Mouse (Mus musculus): ENCODE results near the gene Phldb1. TPM values are rescaled to one million over a fixed set of nuclear protein-coding genes. Genes with fewer than 3 reads are reported as not detected.
"Not testable (repeated sequence)": the region's sequence is repeated elsewhere in the genome, so short reads cannot be mapped to it uniquely, and the experiment has no call there.

Gene Phldb1
- total RNA-seq (2021), result 10 to 100 TPM; 54.9 to 70.7 TPM

GRCm38 (mm10) chr9:44734524-44735494 is at the start of gene Phldb1:
Gene Phldb1 (minus strand): TSS chr9:44735198.
- intact Hi-C loops (cut with DNase I), result loop anchor here (2.0 kb wide), 1 partner anchor 80 kb away; no protein-coding TSS in a partner anchor
- DNase-seq (ENCODE audit: low spot score in 2 of 2), result peak in 1 of 2 experiments; percentile 55

- peak; percentile 92 to 96 for DNase-seq (ENCODE audit: low spot score in 2 of 2)
- intact Hi-C loops (cut with DNase I), result no loop called here
These were observed 38.0 kb upstream of the Phldb1 start for GRCm38 (mm10) chr9:44772750-44773651.

- intact Hi-C loops (cut with DNase I), result no loop called here
- DNase-seq (ENCODE audit: low spot score in 2 of 2), result no peak
These were observed 37.4 kb upstream of the Phldb1 start for GRCm38 (mm10) chr9:44772392-44772749.

- intact Hi-C loops (cut with DNase I), result no loop called here
- DNase-seq (ENCODE audit: low spot score in 2 of 2), result no peak
These were observed 36.4 kb upstream of the Phldb1 start for GRCm38 (mm10) chr9:44771376-44771775.

- intact Hi-C loops (cut with DNase I); DNase-seq (ENCODE audit: low spot score in 2 of 2): not testable (repeated sequence)
These were observed 33.0 kb upstream of the Phldb1 start for GRCm38 (mm10) chr9:44768029-44768394.

- intact Hi-C loops (cut with DNase I), result no loop called here
- peak; percentile 84 to 86 for DNase-seq (ENCODE audit: low spot score in 2 of 2)
These were observed 32.4 kb upstream of the Phldb1 start, which contains the start of the genes Arcn1 and Ift46 for GRCm38 (mm10) chr9:44767101-44768028. Gene Arcn1 (minus strand): TSS chr9:44767845. Gene Ift46 (plus strand): TSS chr9:44767908.

- intact Hi-C loops (cut with DNase I), result no loop called here
- no peak for DNase-seq (ENCODE audit: low spot score in 2 of 2)
These were observed 25.9 kb upstream of the Phldb1 start for GRCm38 (mm10) chr9:44760873-44761272.

- intact Hi-C loops (cut with DNase I), result no loop called here
- peak in 1 of 2 experiments; percentile 25 for DNase-seq (ENCODE audit: low spot score in 2 of 2)
These were observed 13.5 kb upstream of the Phldb1 start for GRCm38 (mm10) chr9:44748473-44748872.

- DNase-seq (ENCODE audit: low spot score in 2 of 2), result no peak
- intact Hi-C loops (cut with DNase I), result no loop called here
These were observed 12.3 kb upstream of the Phldb1 start for GRCm38 (mm10) chr9:44747341-44747740.

GRCm38 (mm10) chr9:44746666-44747065 is 11.7 kb upstream of the Phldb1 start:
- intact Hi-C loops (cut with DNase I), result no loop called here
- no peak for DNase-seq (ENCODE audit: low spot score in 2 of 2)

GRCm38 (mm10) chr9:44745371-44745770 is 10.4 kb upstream of the Phldb1 start:
- no peak for DNase-seq (ENCODE audit: low spot score in 2 of 2)
- intact Hi-C loops (cut with DNase I), result no loop called here

- intact Hi-C loops (cut with DNase I), result no loop called here
- no peak for DNase-seq (ENCODE audit: low spot score in 2 of 2)
These were observed 5.7 kb upstream of the Phldb1 start for GRCm38 (mm10) chr9:44740663-44741192.

- DNase-seq (ENCODE audit: low spot score in 2 of 2), result peak in 1 of 2 experiments; percentile 32
- intact Hi-C loops (cut with DNase I), result no loop called here
These were observed 2.4 kb upstream of the Phldb1 start for GRCm38 (mm10) chr9:44737240-44737949.

GRCm38 (mm10) chr9:44736301-44736700 is 1.3 kb upstream of the Phldb1 start:
- no peak for DNase-seq (ENCODE audit: low spot score in 2 of 2)

GRCm38 (mm10) chr9:44735886-44736285 is 888 bp upstream of the Phldb1 start:
- intact Hi-C loops (cut with DNase I), result loop anchor here (2.0 kb wide), 1 partner anchor 81 kb away; no protein-coding TSS in a partner anchor
- no peak for DNase-seq (ENCODE audit: low spot score in 2 of 2)

More at GRCm38 (mm10) chr9:44736301-44736700, 1.3 kb upstream of the Phldb1 start:
- intact Hi-C loops (cut with DNase I), result no loop called here

GRCm38 (mm10) chr9:44733671-44734523 is 1.1 kb downstream of the Phldb1 start:
- intact Hi-C loops (cut with DNase I), result loop anchor here (2.0 kb wide), 1 partner anchor 79 kb away; no protein-coding TSS in a partner anchor
- DNase-seq (ENCODE audit: low spot score in 2 of 2), result peak; percentile 44 to 46

GRCm38 (mm10) chr9:44732921-44733530 is 2.0 kb downstream of the Phldb1 start:
- intact Hi-C loops (cut with DNase I), result no loop called here
- DNase-seq (ENCODE audit: low spot score in 2 of 2), result no peak

Measured in left cerebral cortex, postnatal 25 days (tissue).